Mouse (Mus musculus): ENCODE results near the gene Yy1.

- TF ChIP-seq CTCF (IDR thresholded peaks at IDR 0.05; ENCODE audit: control insufficient read depth, insufficient read depth, insufficient read length) (no peak), USF1 (IDR thresholded peaks at IDR 0.05; ENCODE audit: low read depth) (no peak), MAX (IDR thresholded peaks at IDR 0.05) (peak; percentile 77), MYOG (IDR thresholded peaks at IDR 0.05; ENCODE audit: control insufficient read depth, extremely low read depth, insufficient read length) (no peak), MYOD1 (IDR thresholded peaks at IDR 0.05; ENCODE audit: control insufficient read depth, insufficient read length, low read depth) (no peak)
These were observed 43.2 kb downstream of the Yy1 start, which contains the start of the genes Slc25a29 and Slc25a47 for GRCm38 (mm10) chr12:108835840-108836409.

Measured in C2C12 (cell line).